Mouse (Mus musculus): ENCODE results near the gene Eef1akmt2. TPM values are rescaled to one million over a fixed set of nuclear protein-coding genes. Genes with fewer than 3 reads are reported as not detected.

The Eef1akmt2 gene
- total and polyA plus RNA-seq, 2 experiments from 2014 or later, result 77.3 to 86.1 TPM

DNA sequence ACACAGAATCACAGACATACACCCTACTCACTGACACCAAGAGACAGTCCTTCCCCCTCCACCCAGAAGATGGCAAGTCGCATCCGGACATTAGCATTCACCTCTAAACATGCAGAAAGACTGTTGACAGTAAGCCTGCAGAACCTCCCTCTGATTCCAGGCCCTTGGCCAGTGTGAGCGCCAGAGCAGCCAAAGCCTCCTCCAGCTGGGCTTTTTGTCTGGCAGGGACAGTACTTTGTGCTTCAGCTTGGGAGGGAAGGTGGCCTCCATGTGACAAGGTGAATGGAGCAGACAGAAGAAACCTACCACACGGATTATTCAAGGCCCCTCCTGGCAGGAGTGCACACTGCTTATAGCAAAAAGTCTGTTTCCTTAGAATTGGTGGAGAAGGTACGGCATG is 46.2 kb downstream of the Eef1akmt2 start:
- Histone ChIP-seq H3K4me1 (ENCODE audit: insufficient read depth) (peaks cover 23% of the 10 kb centered on the region), H3K9ac (0 out of 2 replicates have a peak overlapping the region, but pooled peaks have one; percentile 25), H3K4me3 (ENCODE audit: low read depth, low read length) (no peak overlapping the region), H3K9me3 (ENCODE audit: low read length) (no peaks in the 10 kb centered on the region), H3K27me3 (ENCODE audit: insufficient read depth, low read length) (no peaks in the 10 kb centered on the region), H3K27ac (ENCODE audit: low read depth, low read length) (peak overlapping the region; percentile 35; the same call in 1 of the 2 replicates), H3K36me3 (ENCODE audit: insufficient read depth) (no peaks in the 10 kb centered on the region), H3K4me2 (ENCODE audit: low read depth) (no peak overlapping the region)
- WGBS, result 28% methylated on average over 5 of the region's 5 CpGs
- DNase-seq (peak; percentile 52), ATAC-seq (peak; percentile 29; the same call in 1 of the 2 replicates)
- TF ChIP-seq CTCF (IDR thresholded peaks at IDR 0.05; ENCODE audit: low read depth), result no peak

DNA sequence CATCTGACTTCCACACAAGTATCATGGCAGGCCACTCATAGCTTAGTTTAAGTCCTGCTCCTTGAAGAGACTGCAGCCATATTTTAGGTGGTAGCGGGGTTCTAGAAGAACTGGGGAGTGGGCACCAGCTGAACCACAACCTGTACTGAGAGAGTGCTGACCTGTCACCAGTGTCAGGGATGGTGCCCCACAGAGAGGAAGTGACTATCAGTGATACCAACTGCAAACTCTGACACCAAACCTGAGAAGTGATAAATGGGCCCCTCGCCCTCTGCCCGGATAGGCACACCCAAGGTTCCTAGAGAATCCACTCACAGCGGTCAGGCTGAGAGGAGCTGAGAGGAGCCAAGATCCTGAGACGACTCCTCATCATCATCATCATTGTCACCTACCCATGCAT is 47.5 kb downstream of the Eef1akmt2 start:
- ATAC-seq, result no peak
- Histone ChIP-seq H3K4me1 (ENCODE audit: insufficient read depth) (peaks cover 23% of the 10 kb centered on the region), H3K9ac (no peak overlapping the region), H3K27ac (ENCODE audit: low read depth, low read length) (no peak overlapping the region), H3K27me3 (ENCODE audit: insufficient read depth, low read length) (no peaks in the 10 kb centered on the region), H3K4me3 (ENCODE audit: low read depth, low read length) (no peak overlapping the region), H3K4me2 (ENCODE audit: low read depth) (no peak overlapping the region), H3K36me3 (ENCODE audit: insufficient read depth) (no peaks in the 10 kb centered on the region), H3K9me3 (ENCODE audit: low read length) (no peaks in the 10 kb centered on the region)
- no peak for DNase-seq
- TF ChIP-seq CTCF (IDR thresholded peaks at IDR 0.05; ENCODE audit: low read depth), result no peak
- 93% methylated on average over 5 of the region's 5 CpGs for WGBS

DNA sequence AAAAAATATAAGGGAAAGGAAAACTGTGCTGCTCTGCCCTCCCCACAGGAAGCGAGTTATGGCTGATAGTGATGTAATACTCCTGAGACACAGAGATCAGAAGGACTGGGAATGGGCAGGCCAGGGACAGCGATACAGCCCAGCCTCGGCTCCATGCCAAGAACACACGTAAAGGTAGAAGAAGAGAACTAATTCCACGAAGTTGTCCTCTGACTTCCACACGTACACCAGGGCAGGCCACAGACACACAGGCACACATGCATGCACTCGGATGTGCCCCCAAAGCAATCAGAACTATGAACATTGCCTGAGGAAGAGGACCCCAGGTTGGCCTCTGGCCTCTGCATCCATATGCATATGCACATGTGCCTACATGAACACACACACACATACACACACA is 48.0 kb downstream of the Eef1akmt2 start:
- no peak for TF ChIP-seq CTCF (IDR thresholded peaks at IDR 0.05; ENCODE audit: low read depth)
- Histone ChIP-seq H3K27me3 (ENCODE audit: insufficient read depth, low read length) (no peaks in the 10 kb centered on the region), H3K4me3 (ENCODE audit: low read depth, low read length) (no peak overlapping the region), H3K9ac (no peak overlapping the region), H3K4me2 (ENCODE audit: low read depth) (no peak overlapping the region), H3K27ac (ENCODE audit: low read depth, low read length) (no peak overlapping the region), H3K4me1 (ENCODE audit: insufficient read depth) (peaks cover 19% of the 10 kb centered on the region; the same call in 1 of the 2 replicates), H3K9me3 (ENCODE audit: low read length) (no peaks in the 10 kb centered on the region), H3K36me3 (ENCODE audit: insufficient read depth) (no peaks in the 10 kb centered on the region)
- 84% methylated on average over 7 of the region's 7 CpGs for WGBS
- DNase-seq (no peak), ATAC-seq (no peak)

DNA sequence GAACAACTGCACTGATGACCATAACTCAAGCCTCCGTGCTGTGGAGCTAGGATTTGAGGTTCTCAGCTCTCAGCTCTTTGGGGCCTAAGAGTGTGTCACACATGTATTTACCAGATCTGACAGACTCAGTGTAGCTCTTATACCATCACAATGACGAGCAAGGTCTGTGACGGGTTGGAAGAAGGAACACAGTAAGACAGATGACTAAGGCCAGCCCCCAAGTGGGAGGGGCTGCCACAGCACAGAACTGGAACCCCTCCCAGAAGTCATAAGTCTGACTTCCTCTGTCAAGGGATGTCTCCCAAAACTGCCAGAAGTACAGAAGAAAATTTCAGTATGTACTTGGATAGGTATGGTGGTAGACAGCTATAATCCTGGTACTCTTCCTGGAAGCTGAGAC is 48.5 kb downstream of the Eef1akmt2 start:
- no peaks in the 10 kb centered on the region for H3K36me3 ChIP-seq (ENCODE audit: insufficient read depth)
- no peak overlapping the region for H3K9ac ChIP-seq
- DNase-seq, result no peak
- ATAC-seq, result no peak
- no peaks in the 10 kb centered on the region for H3K27me3 ChIP-seq (ENCODE audit: insufficient read depth, low read length)
- no peaks in the 10 kb centered on the region for H3K9me3 ChIP-seq (ENCODE audit: low read length)
- no peak overlapping the region for H3K4me2 ChIP-seq (ENCODE audit: low read depth)
- no peak for TF ChIP-seq CTCF (IDR thresholded peaks at IDR 0.05; ENCODE audit: low read depth)
- H3K27ac ChIP-seq (ENCODE audit: low read depth, low read length), result no peak overlapping the region
- WGBS, result 60% methylated on average over 3 of the region's 3 CpGs
- H3K4me3 ChIP-seq (ENCODE audit: low read depth, low read length), result no peak overlapping the region
- H3K4me1 ChIP-seq (ENCODE audit: insufficient read depth), result peaks cover 18% of the 10 kb centered on the region; the same call in 1 of the 2 replicates

DNA sequence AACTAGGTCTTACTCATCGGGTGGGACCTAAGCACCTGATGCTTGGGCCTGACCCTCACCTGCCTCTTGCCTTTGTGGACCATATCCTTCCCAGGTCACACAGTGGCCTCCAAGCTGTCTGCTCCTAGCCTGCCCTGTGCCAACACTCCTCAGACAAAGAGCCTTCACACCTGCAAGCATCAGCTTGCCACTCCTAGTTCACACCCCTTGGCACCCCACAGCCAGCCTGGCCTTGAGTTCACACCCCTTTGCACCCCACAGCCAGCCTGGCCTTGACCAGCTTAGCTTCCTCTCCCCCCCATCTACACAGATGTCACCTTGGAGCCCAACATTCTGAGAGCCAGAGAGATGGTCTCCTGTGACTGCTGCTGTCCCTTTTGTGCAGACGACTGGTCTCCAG is 49.1 kb downstream of the Eef1akmt2 start:
- Histone ChIP-seq H3K4me1 (ENCODE audit: insufficient read depth) (peaks cover 14% of the 10 kb centered on the region; the same call in 1 of the 2 replicates), H3K9ac (no peak overlapping the region), H3K4me3 (ENCODE audit: low read depth, low read length) (no peak overlapping the region), H3K9me3 (ENCODE audit: low read length) (no peaks in the 10 kb centered on the region), H3K27ac (ENCODE audit: low read depth, low read length) (no peak overlapping the region), H3K36me3 (ENCODE audit: insufficient read depth) (no peaks in the 10 kb centered on the region), H3K27me3 (ENCODE audit: insufficient read depth, low read length) (no peaks in the 10 kb centered on the region), H3K4me2 (ENCODE audit: low read depth) (no peak overlapping the region)
- 90% methylated on average over 2 of the region's 2 CpGs for WGBS
- no peak for TF ChIP-seq CTCF (IDR thresholded peaks at IDR 0.05; ENCODE audit: low read depth)
- ATAC-seq, result no peak
- no peak for DNase-seq

DNA sequence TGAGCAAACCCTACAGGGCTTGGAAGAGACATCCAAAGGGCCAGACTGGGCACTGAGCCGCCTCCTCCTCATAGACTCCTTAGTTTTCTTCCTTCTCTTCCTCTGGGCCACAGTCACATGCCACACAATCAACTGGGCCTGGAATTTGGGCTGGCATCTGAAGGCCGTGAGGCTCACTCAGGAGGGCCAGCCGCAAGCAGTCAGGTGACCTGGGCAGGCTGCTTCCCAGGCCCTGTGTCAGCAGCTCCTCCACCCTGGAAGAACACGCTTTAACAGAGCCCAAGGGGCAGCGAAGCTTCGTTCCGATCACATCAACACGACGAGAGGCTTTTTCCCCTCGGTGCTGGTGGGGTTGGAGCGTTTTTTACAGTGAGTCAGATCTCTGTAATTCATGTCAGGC is 49.8 kb downstream of the Eef1akmt2 start:
- no peak for DNase-seq
- H3K27ac ChIP-seq (ENCODE audit: low read depth, low read length), result no peak overlapping the region
- H3K4me1 ChIP-seq (ENCODE audit: insufficient read depth), result peaks cover 13% of the 10 kb centered on the region; the same call in 1 of the 2 replicates
- H3K4me2 ChIP-seq (ENCODE audit: low read depth), result no peak overlapping the region
- H3K4me3 ChIP-seq (ENCODE audit: low read depth, low read length), result no peak overlapping the region
- H3K9me3 ChIP-seq (ENCODE audit: low read length), result no peaks in the 10 kb centered on the region
- 85% methylated on average over 11 of the region's 11 CpGs for WGBS
- ATAC-seq, result no peak
- no peaks in the 10 kb centered on the region for H3K36me3 ChIP-seq (ENCODE audit: insufficient read depth)
- no peaks in the 10 kb centered on the region for H3K27me3 ChIP-seq (ENCODE audit: insufficient read depth, low read length)
- H3K9ac ChIP-seq, result no peak overlapping the region
- no peak for TF ChIP-seq CTCF (IDR thresholded peaks at IDR 0.05; ENCODE audit: low read depth)

DNA sequence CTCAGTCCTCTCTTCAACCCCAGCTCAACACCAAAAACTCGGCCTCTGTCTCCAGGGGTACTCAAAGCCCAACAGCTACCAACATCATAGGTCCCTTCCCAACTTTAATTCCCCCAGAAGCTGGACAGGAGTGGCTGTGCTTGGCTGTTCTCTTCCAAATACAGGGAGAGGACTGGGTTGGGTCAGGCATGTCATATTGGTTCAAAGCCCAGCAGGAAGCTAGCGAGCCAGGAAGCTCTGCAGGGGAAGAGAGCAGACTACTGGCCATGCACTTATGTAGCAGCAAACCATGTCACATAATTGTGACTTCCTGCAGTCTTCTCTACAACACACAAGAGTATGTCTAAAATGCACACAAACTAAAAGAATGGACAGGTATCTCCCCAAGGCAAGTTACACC is 50.4 kb downstream of the Eef1akmt2 start:
- Histone ChIP-seq H3K36me3 (ENCODE audit: insufficient read depth) (no peaks in the 10 kb centered on the region), H3K9ac (no peak overlapping the region), H3K4me3 (ENCODE audit: low read depth, low read length) (no peak overlapping the region), H3K4me2 (ENCODE audit: low read depth) (no peak overlapping the region), H3K4me1 (ENCODE audit: insufficient read depth) (peaks cover 13% of the 10 kb centered on the region; the same call in 1 of the 2 replicates), H3K27me3 (ENCODE audit: insufficient read depth, low read length) (no peaks in the 10 kb centered on the region), H3K27ac (ENCODE audit: low read depth, low read length) (no peak overlapping the region), H3K9me3 (ENCODE audit: low read length) (no peaks in the 10 kb centered on the region)
- DNase-seq (no peak), ATAC-seq (no peak)
- TF ChIP-seq CTCF (IDR thresholded peaks at IDR 0.05; ENCODE audit: low read depth), result no peak
- 66% methylated on average over 2 of the region's 2 CpGs for WGBS
